Mouse (Mus musculus): Measurements from ENCODE around the gene Pde4d. TPM values are rescaled to one million over a fixed set of nuclear protein-coding genes. Genes with fewer than 3 reads are reported as not detected.

Pde4d gene
- total RNA-seq, 2 experiments from 2014 or later, result 29.1 to 38.7 TPM

DNA sequence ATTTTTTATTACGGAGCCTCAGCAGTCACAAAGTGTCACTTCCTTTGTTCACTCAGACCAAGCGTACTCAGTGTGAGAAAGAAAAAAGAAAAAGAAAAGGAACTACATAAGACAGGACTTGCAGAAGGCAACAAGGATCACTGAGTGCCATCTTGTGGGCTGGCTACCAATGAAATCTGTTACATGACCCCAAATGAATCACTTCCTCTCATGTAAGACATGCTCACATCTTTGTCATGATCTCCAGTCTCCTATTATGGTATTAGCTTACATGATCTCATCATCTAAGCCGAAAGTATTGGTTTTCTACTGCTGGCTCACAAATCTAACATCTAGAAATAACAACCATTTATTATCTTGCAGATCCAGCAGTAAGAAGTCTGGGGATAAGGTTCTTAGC is 709.0 kb downstream of the Pde4d start:
- ATAC-seq (replicated peaks; ENCODE audit: poor library complexity), result no peak

GRCm38 (mm10) chr13:109168556-109169334 is 719.0 kb downstream of the Pde4d start:
- no peak for ATAC-seq (replicated peaks; ENCODE audit: poor library complexity)

DNA sequence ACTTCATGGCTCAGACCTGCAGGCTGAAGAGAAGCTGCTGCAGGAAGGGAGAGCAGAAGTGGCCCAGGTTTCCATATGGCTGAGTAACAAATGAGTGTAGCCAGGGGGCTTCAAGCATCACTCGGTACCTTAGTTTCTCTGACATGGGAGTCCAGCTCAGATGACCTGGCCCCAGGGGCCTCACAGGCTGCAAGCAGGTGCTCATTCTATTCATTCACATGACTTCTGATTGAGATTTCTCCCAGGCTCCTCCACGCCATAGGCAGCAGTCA is 719.5 kb downstream of the Pde4d start:
- ATAC-seq (replicated peaks; ENCODE audit: poor library complexity), result no peak

DNA sequence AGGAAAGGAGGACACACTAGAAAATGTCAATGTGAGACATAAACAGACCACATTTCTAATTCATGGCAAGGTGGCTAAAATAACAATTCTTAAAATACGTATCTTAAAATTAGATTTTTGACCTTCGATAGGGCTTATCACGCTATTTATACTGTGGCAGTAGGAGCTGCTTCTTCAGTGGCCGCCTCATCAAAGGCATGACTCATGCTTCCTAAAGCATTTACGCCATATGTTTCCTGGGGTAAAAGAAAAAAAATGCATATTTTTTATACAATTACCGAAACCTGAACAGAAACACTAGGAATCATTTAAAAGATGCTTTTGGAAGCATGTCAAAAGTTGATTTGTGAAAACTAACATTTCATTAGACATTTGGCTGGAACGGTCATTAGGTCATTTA is 721.9 kb downstream of the Pde4d start:
- no peak for ATAC-seq (replicated peaks; ENCODE audit: poor library complexity)

DNA sequence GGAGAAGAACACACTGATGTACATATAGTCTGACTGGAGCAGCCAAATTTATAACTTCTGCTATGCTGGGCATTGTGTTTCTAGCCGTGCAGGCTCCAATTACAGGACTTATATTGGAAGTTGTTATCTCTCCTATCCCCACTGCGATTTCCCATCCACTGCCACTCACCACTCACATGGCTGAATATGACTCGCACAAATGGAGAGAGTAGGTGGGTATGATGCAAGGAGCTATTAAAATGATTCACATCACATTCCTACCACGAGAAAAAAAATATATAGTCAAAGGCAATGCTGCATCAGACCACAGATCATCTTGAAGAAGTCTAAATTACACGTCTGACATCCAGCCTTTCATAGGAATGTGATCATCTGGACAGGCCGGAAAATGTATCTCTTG is 725.5 kb downstream of the Pde4d start:
- no peak for ATAC-seq (replicated peaks; ENCODE audit: poor library complexity)

GRCm38 (mm10) chr13:109175852-109176621 is 726.3 kb downstream of the Pde4d start:
- ATAC-seq (replicated peaks; ENCODE audit: poor library complexity), result no peak

GRCm38 (mm10) chr13:109181363-109181762 is 731.6 kb downstream of the Pde4d start:
- no peak for ATAC-seq (replicated peaks; ENCODE audit: poor library complexity)

DNA sequence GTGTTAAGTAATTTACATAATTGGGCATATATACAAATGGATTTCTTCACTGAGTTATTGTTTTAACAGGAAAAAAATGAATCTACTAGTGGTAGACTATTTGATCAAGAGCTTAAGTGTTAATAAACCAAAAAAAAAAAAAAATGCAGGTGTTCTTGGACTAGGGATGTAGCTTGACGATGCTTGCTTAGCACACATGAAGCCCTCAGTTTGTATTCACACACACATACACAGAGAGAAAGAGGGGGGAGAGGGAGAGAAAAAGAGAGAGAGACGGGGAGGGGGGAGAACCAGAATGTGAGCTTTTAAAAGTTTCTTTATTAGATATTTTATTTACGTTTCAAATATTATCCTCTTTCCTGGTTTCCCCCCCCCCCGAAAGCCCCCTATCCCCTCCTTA is 740.9 kb downstream of the Pde4d start:
- no peak for ATAC-seq (replicated peaks; ENCODE audit: poor library complexity)

GRCm38 (mm10) chr13:109191176-109191575 is 741.4 kb downstream of the Pde4d start:
- ATAC-seq (replicated peaks; ENCODE audit: poor library complexity), result no peak

DNA sequence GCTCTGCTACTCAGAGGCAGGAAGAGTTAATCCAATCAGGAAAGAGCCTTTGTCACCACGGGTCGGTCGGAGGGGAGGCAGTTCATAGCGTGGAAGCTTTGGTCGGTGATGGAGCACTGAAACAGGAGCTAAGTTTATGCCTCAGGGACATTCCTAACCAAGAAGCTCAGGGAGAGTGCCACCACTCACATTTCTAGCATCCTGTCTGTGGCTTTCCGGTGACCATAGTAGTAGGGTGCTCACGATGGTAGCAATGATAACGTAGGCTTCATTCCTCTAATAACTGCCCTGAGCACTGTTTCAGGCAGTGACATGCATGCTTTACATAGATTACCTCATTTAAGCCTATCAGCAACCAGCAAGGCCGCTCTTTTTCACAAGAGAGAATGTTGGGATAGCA is 755.8 kb downstream of the Pde4d start:
- peak; percentile 26; the same call in 1 of the 2 replicates for ATAC-seq (replicated peaks; ENCODE audit: poor library complexity)

- ATAC-seq (replicated peaks; ENCODE audit: poor library complexity), result no peak
These were observed 758.9 kb downstream of the Pde4d start for GRCm38 (mm10) chr13:109208607-109209006.

DNA sequence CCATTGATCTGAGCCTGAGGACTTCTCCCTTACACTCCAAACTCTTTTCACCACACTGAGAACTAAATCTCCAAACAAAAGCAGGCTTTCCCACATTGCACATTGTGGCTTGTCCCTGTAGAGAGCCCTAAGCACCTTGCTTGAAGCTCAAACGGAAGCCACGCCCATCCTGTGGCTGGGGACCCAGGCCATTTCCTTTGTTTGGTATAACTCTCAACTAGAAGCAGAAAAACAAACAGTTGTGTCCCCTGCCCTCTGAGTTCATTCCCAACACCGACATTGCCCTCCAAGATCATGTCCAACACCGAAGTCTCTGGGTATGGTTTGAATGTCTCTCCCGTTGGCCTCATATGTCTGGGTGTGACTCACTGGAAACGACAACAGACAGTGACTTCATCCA is 759.7 kb downstream of the Pde4d start:
- ATAC-seq (replicated peaks; ENCODE audit: poor library complexity), result no peak

DNA sequence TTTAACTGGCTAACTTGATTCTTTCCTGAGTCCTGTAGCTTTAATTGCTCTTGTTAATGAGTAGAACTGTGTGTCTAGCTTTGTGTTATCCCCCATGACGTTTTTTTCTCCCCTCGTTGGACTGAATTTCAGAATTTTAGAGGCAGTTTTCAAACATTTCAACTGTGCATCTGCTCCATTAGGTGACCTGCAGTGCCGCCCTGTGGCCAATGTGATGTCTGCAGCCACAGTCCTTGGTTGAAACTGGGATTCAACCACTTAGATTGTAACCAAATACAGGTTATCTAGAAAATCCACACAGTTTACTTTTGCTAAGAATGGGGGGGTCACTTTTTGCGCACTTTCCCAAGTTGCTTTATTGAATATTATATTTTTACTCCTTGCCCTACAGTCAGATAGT is 760.7 kb downstream of the Pde4d start:
- peak; percentile 87 for ATAC-seq (replicated peaks; ENCODE audit: poor library complexity)

DNA sequence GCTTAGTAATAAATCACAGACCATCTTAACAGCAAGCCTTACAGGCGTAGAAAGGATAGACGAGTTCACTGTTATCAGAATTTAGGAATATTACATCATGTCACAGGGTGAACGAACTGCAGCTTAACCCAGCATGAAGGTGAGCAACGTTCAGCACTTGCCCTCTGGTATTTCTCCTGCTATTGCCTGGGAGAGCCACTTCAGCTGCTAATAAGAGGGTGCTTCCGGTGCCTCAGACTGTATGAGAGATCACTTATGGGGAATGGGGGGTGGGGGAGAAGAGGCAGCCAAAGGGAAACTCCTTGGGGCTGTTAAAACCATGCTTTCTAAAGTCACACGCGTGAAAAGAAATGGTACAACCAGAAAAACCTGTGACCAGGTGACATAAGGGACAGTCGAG is 761.7 kb downstream of the Pde4d start:
- no peak for ATAC-seq (replicated peaks; ENCODE audit: poor library complexity)

DNA sequence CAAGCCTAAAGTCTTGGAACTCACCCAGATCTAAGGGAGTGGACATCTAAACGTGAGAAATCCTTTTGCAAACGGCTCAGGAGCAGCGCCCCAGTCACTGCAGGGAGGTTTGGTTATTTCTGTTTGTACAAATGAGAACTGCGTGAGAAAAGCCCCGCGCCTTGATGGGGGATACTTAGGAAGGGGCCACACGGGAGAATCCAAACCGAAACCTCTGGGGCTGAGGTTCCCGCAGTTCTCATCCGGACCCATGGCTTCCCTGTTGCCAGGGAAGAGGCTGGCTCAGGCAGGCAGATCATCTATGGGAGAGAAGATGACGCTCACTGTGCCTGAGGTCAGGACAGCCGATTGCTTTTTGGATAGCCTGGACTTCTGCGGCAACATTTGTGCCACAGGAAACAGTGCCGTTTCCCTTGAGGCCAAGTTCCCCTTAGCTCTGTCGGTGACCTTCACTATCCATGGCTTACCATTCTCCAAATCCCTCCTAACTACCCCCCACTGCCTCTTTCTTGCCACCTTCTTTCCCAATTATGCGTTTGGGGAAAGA is 762.3 kb downstream of the Pde4d start:
- ATAC-seq (replicated peaks; ENCODE audit: poor library complexity), result peak; percentile 40

DNA sequence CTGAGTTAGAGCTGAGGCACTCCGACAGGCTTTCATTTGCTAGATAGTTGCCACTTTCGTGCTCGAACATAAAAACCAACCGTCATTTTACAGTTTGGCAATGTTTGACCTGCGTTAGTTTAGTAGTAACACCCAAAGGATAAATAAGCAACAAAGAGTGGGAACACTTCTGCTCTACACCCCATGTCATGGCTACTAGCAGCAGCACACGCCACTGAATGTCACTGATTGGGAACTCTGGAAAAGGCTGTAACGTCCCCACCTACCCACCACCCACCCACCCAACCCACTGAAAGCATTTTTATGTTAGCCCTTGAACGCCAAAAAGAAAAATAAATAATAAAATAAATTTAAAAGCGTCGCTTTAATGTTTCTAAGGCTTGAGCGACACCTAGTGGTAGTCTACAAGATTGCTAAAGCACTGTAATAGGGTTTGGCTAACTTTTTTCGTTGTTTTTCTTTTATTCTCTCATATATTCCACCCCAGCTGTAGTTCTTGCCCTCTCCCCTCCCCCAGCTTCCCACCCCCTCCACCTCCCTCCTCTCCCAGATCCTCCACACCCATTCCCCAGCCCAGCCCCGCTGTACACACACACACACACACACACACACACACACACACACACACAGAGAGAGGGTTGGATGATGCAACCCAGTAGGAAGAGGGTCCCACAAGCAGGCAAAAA is 763.2 kb downstream of the Pde4d start:
- ATAC-seq (replicated peaks; ENCODE audit: poor library complexity), result no peak

GRCm38 (mm10) chr13:109219019-109219725 is 769.4 kb downstream of the Pde4d start:
- no peak for ATAC-seq (replicated peaks; ENCODE audit: poor library complexity)

GRCm38 (mm10) chr13:109228967-109229617 is 779.3 kb downstream of the Pde4d start:
- ATAC-seq (replicated peaks; ENCODE audit: poor library complexity), result peak; percentile 65

- peak; percentile 42 for ATAC-seq (replicated peaks; ENCODE audit: poor library complexity)
These were observed 780.0 kb downstream of the Pde4d start for GRCm38 (mm10) chr13:109229618-109230334.
